Mouse (Mus musculus) MEL (cell line): Measurements from ENCODE around the gene Fam3a. TPM values are rescaled to one million over a fixed set of nuclear protein-coding genes. Genes with fewer than 3 reads are reported as not detected.

Source experiments
- DNase-seq: peaks from one replicate; pipeline ENCODE4 v3.0.0; 2011; ENCODE audit warnings: low read depth, low spot score
- H3K27ac ChIP-seq: 2 replicates; pipeline ENCODE4 v1.5.1; 2012; ENCODE audit warnings: low read depth, mild to moderate bottlenecking, control low read depth, low read length, moderate library complexity; ENCODE audit not compliant: control insufficient read depth
- H3K27me3 ChIP-seq, 2 experiments: fragments of 150-350 bp in 1 of 2; sonication (generic) in 1 of 2; 2 replicates each; pipeline ENCODE4 v1.6.1; 2012; ENCODE audit warnings: low read length in 2 of 2, mild to moderate bottlenecking in 2 of 2, improper control_type of control experiment in 1 of 2, moderate library complexity in 1 of 2; ENCODE audit not compliant: insufficient read depth in 2 of 2, control insufficient read depth in 1 of 2
- H3K36me3 ChIP-seq, 2 experiments: 2 replicates each; pipeline ENCODE4 v1.6.1; 2012 to 2014; ENCODE audit warnings: low read length in 2 of 2, improper control_type of control experiment in 1 of 2, inconsistent platforms in 1 of 2, mild to moderate bottlenecking in 1 of 2; ENCODE audit not compliant: insufficient read depth in 2 of 2, control insufficient read depth in 1 of 2
- H3K4me1 ChIP-seq, 2 experiments: fragments of 150-350 bp in 1 of 2; sonication (generic) in 1 of 2; 2 replicates each; pipeline ENCODE4 v1.6.1; 2012; ENCODE audit warnings: low read length in 2 of 2, improper control_type of control experiment in 1 of 2, mild to moderate bottlenecking in 1 of 2; ENCODE audit not compliant: insufficient read depth in 2 of 2, control insufficient read depth in 1 of 2
- H3K4me3 ChIP-seq, 2 experiments: fragments of 150-350 bp in 1 of 2; sonication (generic) in 1 of 2; 2 replicates each; pipeline ENCODE4 v1.5.1; 2012; ENCODE audit warnings: low read depth in 2 of 2, low read length in 2 of 2, mild to moderate bottlenecking in 2 of 2, moderate library complexity in 2 of 2, control low read depth in 1 of 2, improper control_type of control experiment in 1 of 2; ENCODE audit not compliant: control insufficient read depth in 1 of 2, insufficient read depth in 1 of 2
- H3K79me2 ChIP-seq: 2 replicates; pipeline ENCODE4 v1.6.1; 2012; ENCODE audit warnings: mild to moderate bottlenecking, low read length, moderate library complexity; ENCODE audit not compliant: control insufficient read depth, poor library complexity, insufficient read depth
- H3K9ac ChIP-seq: 2 replicates; pipeline ENCODE4 v1.6.1; 2012; ENCODE audit warnings: low read depth, mild to moderate bottlenecking, control low read depth, low read length, moderate library complexity; ENCODE audit not compliant: control insufficient read depth, poor library complexity, severe bottlenecking
- H3K9me3 ChIP-seq: fragments of 150-350 bp; sonication (generic); replicated peaks from 2 replicates; pipeline ENCODE4 v1.6.1; 2012; ENCODE audit warnings: mild to moderate bottlenecking, low read length, improper control_type of control experiment, moderate library complexity; ENCODE audit not compliant: insufficient read depth
- CHD2 ChIP-seq: IDR thresholded peaks from 2 replicates; pipeline ENCODE4 v1.6.1; 2011; ENCODE audit warnings: low read length, improper control_type of control experiment
- CTCF ChIP-seq, 3 experiments: IDR thresholded peaks in 2 of 3; conservative IDR thresholded peaks in 1 of 3; 2 replicates each; pipeline ENCODE4 v1.5.1; 2011 to 2012; ENCODE audit warnings: low read length in 3 of 3, low read depth in 2 of 3, mild to moderate bottlenecking in 2 of 3, improper control_type of control experiment in 1 of 3, inconsistent platforms in 1 of 3, mixed read lengths in 1 of 3, moderate library complexity in 1 of 3; ENCODE audit not compliant: control insufficient read depth in 1 of 3, insufficient read depth in 1 of 3, poor library complexity in 1 of 3, severe bottlenecking in 1 of 3
- E2F4 ChIP-seq: IDR thresholded peaks from 2 replicates; pipeline ENCODE4 v1.6.1; 2011; ENCODE audit warnings: low read depth, low read length, improper control_type of control experiment, borderline replicate concordance
- EP300 ChIP-seq, 2 experiments: IDR thresholded peaks; 2 replicates each; pipeline ENCODE4 v1.6.1; 2011; ENCODE audit warnings: improper control_type of control experiment in 2 of 2, low read length in 2 of 2, low read depth in 1 of 2, mild to moderate bottlenecking in 1 of 2
- ETS1 ChIP-seq: IDR thresholded peaks from 2 replicates; pipeline ENCODE4 v1.6.1; 2012; ENCODE audit warnings: low read depth, mild to moderate bottlenecking, inconsistent platforms, low read length, improper control_type of control experiment, moderate library complexity
- HCFC1 ChIP-seq: IDR thresholded peaks from 2 replicates; pipeline ENCODE4 v1.6.1; 2012; ENCODE audit warnings: low read depth, mild to moderate bottlenecking, inconsistent platforms, low read length, improper control_type of control experiment, moderate library complexity
- JUND ChIP-seq: IDR thresholded peaks from 2 replicates; pipeline ENCODE4 v1.6.1; 2011; ENCODE audit warnings: low read depth, mild to moderate bottlenecking, improper control_type of control experiment, low read length
- MEF2A ChIP-seq: IDR thresholded peaks from 2 replicates; pipeline ENCODE4 v1.6.1; 2014; ENCODE audit warnings: low read depth, mild to moderate bottlenecking, inconsistent platforms, low read length, improper control_type of control experiment; ENCODE audit not compliant: poor library complexity, insufficient replicate concordance, severe bottlenecking; ENCODE audit errors: extremely low read depth
- MXI1 ChIP-seq: IDR thresholded peaks from 2 replicates; pipeline ENCODE4 v1.6.1; 2011; ENCODE audit warnings: mild to moderate bottlenecking, low read depth, low read length, improper control_type of control experiment
- MYB ChIP-seq: IDR thresholded peaks from 2 replicates; pipeline ENCODE4 v1.6.1; 2011; ENCODE audit warnings: mild to moderate bottlenecking, low read depth, low read length, improper control_type of control experiment
- NELFE ChIP-seq: IDR thresholded peaks from 2 replicates; pipeline ENCODE4 v1.6.1; 2011; ENCODE audit warnings: low read depth, low read length, improper control_type of control experiment
- NRF1 ChIP-seq: IDR thresholded peaks from 2 replicates; pipeline ENCODE4 v1.6.1; 2014; ENCODE audit warnings: low read depth, mild to moderate bottlenecking, inconsistent platforms, low read length, improper control_type of control experiment, moderate library complexity; ENCODE audit not compliant: poor library complexity, insufficient read depth, severe bottlenecking
- POLR2A ChIP-seq, 2 experiments: IDR thresholded peaks; 2 replicates each; pipeline ENCODE4 v1.6.1; 2011 to 2012; ENCODE audit warnings: low read length in 2 of 2, mild to moderate bottlenecking in 2 of 2, control low read depth in 1 of 2, improper control_type of control experiment in 1 of 2, low read depth in 1 of 2, moderate library complexity in 1 of 2; ENCODE audit not compliant: control insufficient read depth in 1 of 2, insufficient read depth in 1 of 2, poor library complexity in 1 of 2
- POLR2AphosphoS2 ChIP-seq: IDR thresholded peaks from 2 replicates; pipeline ENCODE4 v1.6.1; 2011; ENCODE audit warnings: low read length, improper control_type of control experiment
- POLR2AphosphoS5 ChIP-seq: IDR thresholded peaks from 2 replicates; pipeline ENCODE4 v1.6.1; 2012; ENCODE audit warnings: low read depth, borderline replicate concordance, mild to moderate bottlenecking, inconsistent platforms, low read length, moderate library complexity, mixed read lengths
- RCOR1 ChIP-seq: IDR thresholded peaks from 2 replicates; pipeline ENCODE4 v1.6.1; 2012; ENCODE audit warnings: low read depth, mild to moderate bottlenecking, inconsistent platforms, low read length, improper control_type of control experiment
- SIN3A ChIP-seq: IDR thresholded peaks from 2 replicates; pipeline ENCODE4 v1.6.1; 2012; ENCODE audit warnings: low read length, improper control_type of control experiment, inconsistent platforms
- USF1 ChIP-seq: IDR thresholded peaks from 2 replicates; pipeline ENCODE4 v1.6.1; 2014; ENCODE audit warnings: low read depth, mild to moderate bottlenecking, inconsistent platforms, low read length, improper control_type of control experiment, moderate library complexity
- ZC3H11A ChIP-seq: IDR thresholded peaks from 2 replicates; pipeline ENCODE4 v1.6.1; 2012; ENCODE audit warnings: low read depth, mild to moderate bottlenecking, inconsistent platforms, low read length, improper control_type of control experiment
- ZKSCAN1 ChIP-seq: IDR thresholded peaks from 2 replicates; pipeline ENCODE4 v1.6.1; 2012; ENCODE audit warnings: low read depth, mild to moderate bottlenecking, inconsistent platforms, low read length, improper control_type of control experiment, moderate library complexity
- ZMIZ1 ChIP-seq: IDR thresholded peaks from 2 replicates; pipeline ENCODE4 v1.6.1; 2012; ENCODE audit warnings: low read depth, mild to moderate bottlenecking, inconsistent platforms, low read length, improper control_type of control experiment, moderate library complexity
- ZNF384 ChIP-seq: IDR thresholded peaks from 2 replicates; pipeline ENCODE4 v1.6.1; 2012; ENCODE audit warnings: low read depth, mild to moderate bottlenecking, inconsistent platforms, low read length, improper control_type of control experiment
- polyA plus RNA-seq, 2 experiments: library from polyadenylated mRNA; stranded (reverse) in 1 of 2; unstranded in 1 of 2; fragments of >175 nt in 1 of 2; fragments of >200 nt in 1 of 2; gene quantifications; 2 replicates each; pipeline versions ENCODE4 v1.2.1 to v1.2.4; 2012; ENCODE audit warnings: low replicate concordance in 2 of 2, low read depth in 1 of 2; ENCODE audit not compliant: insufficient read length in 2 of 2, insufficient read depth in 1 of 2, missing spikeins in 1 of 2
- total RNA-seq: library from RNA; depleted of rRNA; stranded (reverse); fragments of 300-350 nt; gene quantifications from 2 replicates; pipeline ENCODE4 v1.2.3, GENCODE M21; 2012

The Fam3a gene
- total and polyA plus RNA-seq, 3 experiments, result 4.8 to 14.6 TPM; not detected in 1

DNA sequence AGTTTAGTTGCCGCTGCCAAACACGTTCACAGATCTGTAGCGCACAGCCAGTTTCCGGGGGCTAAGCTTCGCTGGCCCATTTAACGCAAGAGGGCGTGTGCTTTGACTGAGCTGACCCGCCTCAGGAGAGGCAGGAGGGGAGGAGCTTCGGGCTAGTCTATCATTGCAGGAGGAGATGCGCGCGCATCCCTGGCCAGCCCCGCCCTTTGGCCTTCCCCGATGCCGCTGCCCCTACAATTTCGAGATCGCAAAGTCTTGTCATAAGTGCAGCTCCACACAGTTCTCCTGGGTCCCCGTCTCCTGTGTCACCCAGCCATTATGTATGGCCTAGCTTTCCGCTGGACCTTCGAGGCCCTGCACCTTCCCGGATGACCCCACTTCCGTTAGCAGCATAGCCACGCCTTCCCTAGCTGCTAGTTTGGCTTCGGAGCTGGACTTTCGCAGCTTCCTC lies 35.8 kb upstream of the Fam3a start, which contains the start of gene G6pdx (continued):
- TF ChIP-seq MEF2A (no peak), ZC3H11A (no peak)

DNA sequence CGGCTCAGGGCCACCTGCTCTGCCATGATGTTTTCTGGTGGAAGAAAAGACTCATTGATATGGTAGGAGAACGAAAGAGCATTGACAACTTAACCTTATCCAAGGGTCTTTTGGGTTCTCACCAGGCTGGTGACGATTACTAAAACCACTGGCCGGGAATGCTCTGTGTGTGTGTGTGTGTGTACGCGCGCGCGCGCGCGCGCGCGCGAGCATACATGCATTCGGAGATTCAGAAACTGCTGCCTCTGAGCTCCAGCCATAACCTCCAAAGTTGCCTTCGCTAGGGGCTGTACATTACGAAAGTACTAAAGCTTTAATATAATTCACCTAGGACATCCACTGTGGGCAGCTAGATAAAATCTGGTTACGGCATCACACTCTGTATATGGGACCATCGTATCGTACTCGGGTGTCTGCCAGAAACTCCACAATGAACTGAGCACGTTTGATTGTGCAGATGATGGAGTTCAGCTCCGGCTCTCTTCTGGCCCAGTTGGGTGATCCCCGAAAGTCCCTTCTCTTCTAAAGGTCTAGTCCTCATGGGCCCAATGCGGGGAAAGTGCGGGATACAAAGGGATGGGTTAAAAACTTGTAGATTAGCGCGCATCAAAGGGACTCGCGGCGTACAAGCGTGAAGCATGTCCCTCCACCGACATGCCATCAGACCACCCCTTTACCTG lies 35.2 kb upstream of the Fam3a start:
- Histone ChIP-seq H3K4me3 (peak overlapping the region; percentile 90 to 93), H3K9ac (peak overlapping the region; percentile 74), H3K27me3 (no peaks in the 10 kb centered on the region)
- no peak for DNase-seq
- TF ChIP-seq MXI1 (no peak), EP300 (IDR thresholded peaks at IDR 0.05; ENCODE audit: low read depth in 1 of 2, low read length in 2 of 2) (no peak), POLR2AphosphoS5 (no peak), USF1 (no peak), MEF2A (no peak), ETS1 (no peak), SIN3A (no peak), CHD2 (no peak), POLR2A (IDR thresholded peaks at IDR 0.05; ENCODE audit: control insufficient read depth in 1 of 2, insufficient read depth in 1 of 2, low read depth in 1 of 2, low read length in 2 of 2, poor library complexity in 1 of 2) (peak in 1 of 2 experiments; percentile 55; a peak in 1 of 4 replicates), HCFC1 (no peak), NRF1 (peak; percentile 44; the same call in 1 of the 2 replicates)
- TF ChIP-seq, all 39 proteins: peak for 2
- Histone ChIP-seq H3K9me3 (no peaks in the 10 kb centered on the region), H3K79me2 (peaks cover 9% of the 10 kb centered on the region), H3K36me3 (peaks cover 0 to 33% of the 10 kb centered on the region in 2 experiments; a peak in 3 of 4 replicates), H3K27ac (peak overlapping the region; percentile 64), H3K4me1 (peaks cover 3 to 31% of the 10 kb centered on the region in 2 experiments; a peak in 3 of 4 replicates)

DNA sequence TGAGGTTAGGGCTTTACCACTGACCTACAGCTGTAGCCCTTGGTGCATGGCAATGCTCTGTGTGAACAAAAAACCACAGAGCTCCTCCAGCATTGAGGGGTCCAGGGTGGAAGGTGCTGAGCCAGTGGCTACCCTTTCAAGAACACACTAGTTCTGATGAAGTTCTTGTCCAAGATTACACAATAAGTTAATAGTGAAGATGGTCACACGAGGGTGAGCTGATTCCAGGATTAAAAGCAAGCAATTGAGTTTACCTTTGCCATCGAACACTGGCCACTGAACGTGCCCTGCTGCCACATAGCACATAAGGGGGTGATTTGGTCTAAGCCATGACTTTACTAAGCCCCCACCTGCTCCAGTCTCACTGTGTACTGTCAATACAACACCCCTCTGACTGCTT lies 34.0 kb upstream of the Fam3a start:
- DNase-seq, result no peak
- TF ChIP-seq E2F4, result no peak
- no peak for TF ChIP-seq CTCF (IDR thresholded peaks at IDR 0.05 in 2 of 3, conservative IDR thresholded peaks at IDR 0.05 in 1 of 3; ENCODE audit: control insufficient read depth in 1 of 3, insufficient read depth in 1 of 3, low read depth in 2 of 3, low read length in 3 of 3, poor library complexity in 1 of 3, severe bottlenecking in 1 of 3)
- TF ChIP-seq POLR2AphosphoS2, result no peak
- TF ChIP-seq ZC3H11A, result no peak
- no peak for TF ChIP-seq RCOR1
- no peak for TF ChIP-seq ZNF384
- no peak for TF ChIP-seq NELFE
- TF ChIP-seq MYB, result no peak
- TF ChIP-seq ETS1, result no peak
- TF ChIP-seq ZMIZ1, result no peak
- TF ChIP-seq ZKSCAN1, result no peak
- TF ChIP-seq JUND, result no peak
- Histone ChIP-seq H3K36me3 (peaks cover 0 to 33% of the 10 kb centered on the region in 2 experiments; a peak in 2 of 4 replicates), H3K4me1 (peaks cover 3 to 31% of the 10 kb centered on the region in 2 experiments; a peak in 3 of 4 replicates), H3K27me3 (no peaks in the 10 kb centered on the region), H3K9ac (peak overlapping the region; percentile 7), H3K4me3 (no peak overlapping the region), H3K27ac (peak overlapping the region; percentile 54), H3K9me3 (no peaks in the 10 kb centered on the region), H3K79me2 (peaks cover 9% of the 10 kb centered on the region)
